Mouse (Mus musculus) pancreas, adult 10 weeks (tissue): ENCODE data around the gene Bgn. TPM values are rescaled to one million over a fixed set of nuclear protein-coding genes. Genes with fewer than 3 reads are reported as not detected.

Experiments used
- polyA plus RNA-seq: library from polyadenylated mRNA; stranded (reverse); fragments of 350-450 nt; fragmentation: Illumina TruSeq; extraction: RNeasy Lipid Tissue Mini Kit (QIAGEN cat#74804); gene quantifications from one replicate; pipeline ENCODE4 v1.2.3, GENCODE M21; 2015; ENCODE audit warnings: low read depth, low replicate concordance; ENCODE audit not compliant: insufficient read depth

Bgn gene
- polyA plus RNA-seq = 134 TPM

GRCm38 (mm10) chrX:73483484-73483810 is at the start of gene Bgn:
Gene Bgn, plus strand, starts transcription at chrX:73483602.

GRCm38 (mm10) chrX:73435252-73435651 is 48.1 kb upstream of the Bgn start, which contains the start of gene Trex2:
Gene Trex2, minus strand, starts transcription at chrX:73435344.

GRCm38 (mm10) chrX:73458877-73459392 is 24.5 kb upstream of the Bgn start, which contains the start of gene Haus7:
Gene Haus7, minus strand, starts transcription at chrX:73459044.

Other genes with a start within 250 kb of the Bgn start
- gene Xlr4c, start 240.5 kb upstream of the Bgn start, polyA plus RNA-seq = not detected
- gene Xlr3c, start 218.2 kb upstream of the Bgn start, polyA plus RNA-seq = not detected
- not detected for gene Xlr5a, start 190.6 kb upstream of the Bgn start, polyA plus RNA-seq
- gene Xlr5c, start 190.6 kb upstream of the Bgn start, polyA plus RNA-seq = not detected
- gene Gm45015, start 146.8 kb upstream of the Bgn start, polyA plus RNA-seq = not detected
- 3.6 TPM for gene Zfp275, start 141.0 kb upstream of the Bgn start, polyA plus RNA-seq
- gene Gm18336, start 84.9 kb upstream of the Bgn start, polyA plus RNA-seq = not detected
- 0.31 TPM for gene Zfp92, start 72.5 kb upstream of the Bgn start, polyA plus RNA-seq
- not detected for gene Trex2, start 48.3 kb upstream of the Bgn start, polyA plus RNA-seq
- gene Haus7, start 24.6 kb upstream of the Bgn start, polyA plus RNA-seq = 18.6 TPM
- not detected for gene Atp2b3, start 19.5 kb downstream of the Bgn start, polyA plus RNA-seq
- not detected for gene Dusp9, start 155.8 kb downstream of the Bgn start, polyA plus RNA-seq
- 3.2 TPM for gene Pnck, start 176.5 kb downstream of the Bgn start, polyA plus RNA-seq
- gene Slc6a8, start 189.5 kb downstream of the Bgn start, polyA plus RNA-seq = 7.3 TPM
- gene Bcap31, start 232.6 kb downstream of the Bgn start, polyA plus RNA-seq = 29.2 TPM
- gene Abcd1, start 233.0 kb downstream of the Bgn start, polyA plus RNA-seq = 6.1 TPM